Mouse (Mus musculus) embryo, embryonic 11 days (tissue): ENCODE measurements at regions not wholly inside any gene's neighbourhood (a gene's known extent, or its start where the extent isn't known, plus 50 kb on each side); places are given as distances from the start of the nearest gene placed in this dataset.

Experiments used
- DNase-seq: peaks from one replicate; pipeline ENCODE4 v3.0.0-alpha.2; 2015

GRCm38 (mm10) chr9:61092834-61093479 lies 279.2 kb upstream of the Tle3 start:
- no peak for DNase-seq

DNA sequence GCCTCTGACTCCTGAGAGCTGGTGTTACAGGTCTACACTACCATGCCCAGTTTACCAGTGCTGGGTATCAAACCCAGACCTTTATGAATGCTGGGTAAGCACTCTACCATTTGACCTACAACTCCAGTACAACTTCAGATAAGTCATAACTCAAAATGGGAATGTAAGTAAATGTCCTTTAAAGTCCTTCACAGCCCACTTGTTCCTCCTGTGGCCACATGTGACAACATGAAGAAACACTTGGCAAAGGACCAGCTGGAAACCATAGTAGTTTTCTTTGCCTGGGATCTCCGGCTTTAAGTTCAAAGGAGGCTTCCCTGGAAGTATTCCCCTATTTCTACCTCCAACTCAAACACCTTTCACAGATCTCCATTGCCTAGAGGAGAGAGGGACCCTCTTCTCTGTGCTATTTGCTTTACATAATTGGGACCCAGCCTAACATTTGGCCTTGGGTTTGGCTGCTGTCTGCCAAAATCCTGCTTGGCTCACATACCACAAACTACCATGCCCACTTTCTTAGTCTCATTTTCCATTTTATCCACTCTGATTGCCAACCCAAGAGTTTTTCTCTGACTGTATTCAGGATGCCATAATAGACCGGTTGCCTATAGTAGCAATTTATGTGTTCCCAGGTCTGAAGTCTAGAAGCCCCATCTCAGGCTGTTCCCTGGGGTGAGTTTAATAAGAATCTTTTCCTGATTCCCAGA lies 276.9 kb upstream of the Tle3 start:
- DNase-seq, result no peak

DNA sequence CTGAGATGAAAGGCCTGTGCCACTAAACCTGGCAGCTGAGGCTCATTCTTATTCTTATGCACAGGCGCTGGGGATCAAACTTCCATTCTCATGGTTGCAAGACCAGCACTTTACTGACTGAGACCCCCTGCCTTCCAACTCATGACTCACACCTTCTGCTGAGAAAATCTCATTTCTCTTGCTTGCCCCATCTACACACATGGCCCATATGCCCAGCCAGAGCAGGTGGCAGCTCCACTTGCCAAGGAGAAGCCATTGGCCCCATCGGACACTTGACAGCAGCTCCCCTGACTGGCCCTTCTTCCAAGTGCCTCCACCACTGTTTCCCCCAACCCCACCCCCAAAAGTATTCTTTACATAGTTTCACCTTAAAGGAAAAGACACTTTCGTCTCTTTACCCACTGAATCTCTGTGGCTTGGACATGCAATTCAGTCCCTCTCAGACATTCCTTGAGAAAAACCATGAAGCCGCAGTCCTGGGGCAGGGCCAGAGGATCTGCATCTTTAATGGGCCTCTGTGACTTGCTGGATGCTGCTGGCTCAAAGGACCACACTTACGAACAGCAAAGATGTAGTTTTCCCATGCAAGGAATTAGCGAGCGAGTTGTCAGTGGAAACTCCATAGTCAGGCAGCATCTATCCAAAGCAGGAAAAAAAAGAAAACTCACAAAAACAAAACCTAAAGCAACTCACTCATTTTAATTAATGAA lies 270.3 kb upstream of the Tle3 start:
- peak; percentile 45 for DNase-seq

- DNase-seq, result peak; percentile 73
These were observed 269.5 kb upstream of the Tle3 start for GRCm38 (mm10) chr9:61102451-61103358.

GRCm38 (mm10) chr9:61105550-61106280 lies 266.5 kb upstream of the Tle3 start:
- no peak for DNase-seq

DNA sequence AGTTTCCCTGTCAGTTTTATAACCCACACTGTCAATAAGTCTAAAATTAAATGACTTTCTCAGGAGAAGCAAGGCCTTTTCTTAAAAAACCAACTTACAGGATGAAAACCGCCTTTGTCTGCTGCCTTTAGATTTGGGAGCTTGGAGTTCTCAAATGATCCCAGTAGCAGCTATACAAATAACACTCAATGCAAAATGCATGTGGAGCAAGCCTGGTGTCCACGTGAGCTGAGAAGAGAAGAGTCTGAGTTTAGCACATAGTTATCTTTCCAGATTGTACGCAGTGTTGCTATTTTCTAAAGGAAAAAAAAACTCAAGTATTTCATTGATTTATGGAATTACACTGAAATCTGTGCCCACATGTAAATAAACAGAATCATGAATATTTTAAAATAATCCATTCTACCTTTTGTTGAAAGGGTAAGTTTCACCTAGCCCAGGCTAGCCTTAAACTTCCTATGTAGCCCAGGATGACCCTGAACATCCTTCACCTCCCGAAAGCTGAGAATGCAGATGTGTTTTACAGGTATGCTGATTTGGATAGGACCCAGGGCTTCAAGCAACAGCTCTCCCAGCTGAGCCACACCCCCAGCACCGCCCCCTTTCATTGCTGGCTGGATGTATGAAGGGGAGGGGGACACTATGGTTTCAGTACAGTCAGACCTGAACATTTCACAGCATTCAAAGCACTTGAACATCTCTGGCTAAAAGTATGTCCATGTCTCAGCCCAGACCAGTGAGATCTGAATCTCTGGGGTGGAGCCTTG lies 262.5 kb upstream of the Tle3 start:
- no peak for DNase-seq

DNA sequence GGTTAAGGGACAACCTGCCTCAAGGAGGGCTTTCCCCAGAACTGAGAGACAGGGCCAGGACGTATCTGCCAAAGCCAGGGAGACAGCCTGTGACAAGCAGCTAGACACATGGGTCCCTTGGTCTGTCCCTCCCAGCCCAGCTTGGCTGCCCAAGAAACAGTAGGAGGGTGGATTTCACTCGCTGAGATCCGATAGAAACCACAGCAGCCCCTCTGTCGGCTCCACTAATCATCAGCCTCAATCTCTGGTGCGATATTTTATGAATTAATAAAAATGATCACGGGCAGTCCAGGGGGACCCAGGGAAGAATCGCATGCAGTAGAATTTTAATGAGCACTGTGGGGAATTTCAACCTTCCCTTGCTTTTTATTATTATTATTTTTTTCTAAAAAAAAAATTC lies 261.0 kb upstream of the Tle3 start:
- no peak for DNase-seq

GRCm38 (mm10) chr9:61111733-61112415 lies 260.3 kb upstream of the Tle3 start:
- peak; percentile 83 for DNase-seq

DNA sequence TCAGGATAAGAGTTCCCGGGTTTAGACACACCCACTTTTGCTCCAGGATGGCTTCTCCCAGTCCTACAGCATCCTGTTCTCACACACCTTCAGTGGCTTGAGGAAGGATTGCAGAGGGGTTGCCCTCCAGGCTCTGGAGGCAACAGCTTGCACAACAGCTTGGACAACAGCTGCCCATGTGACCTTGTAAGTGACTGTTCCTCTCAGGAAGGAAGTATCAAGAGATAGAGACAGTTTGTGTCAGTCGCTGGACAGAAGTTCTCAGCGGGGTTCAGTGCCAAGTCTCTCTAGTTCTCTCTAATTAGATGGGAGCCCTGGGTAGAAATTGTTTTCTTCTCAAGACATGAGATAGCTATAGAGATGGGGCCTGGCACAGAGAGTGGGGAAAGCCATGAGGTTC lies 252.9 kb upstream of the Tle3 start:
- DNase-seq, result no peak

DNA sequence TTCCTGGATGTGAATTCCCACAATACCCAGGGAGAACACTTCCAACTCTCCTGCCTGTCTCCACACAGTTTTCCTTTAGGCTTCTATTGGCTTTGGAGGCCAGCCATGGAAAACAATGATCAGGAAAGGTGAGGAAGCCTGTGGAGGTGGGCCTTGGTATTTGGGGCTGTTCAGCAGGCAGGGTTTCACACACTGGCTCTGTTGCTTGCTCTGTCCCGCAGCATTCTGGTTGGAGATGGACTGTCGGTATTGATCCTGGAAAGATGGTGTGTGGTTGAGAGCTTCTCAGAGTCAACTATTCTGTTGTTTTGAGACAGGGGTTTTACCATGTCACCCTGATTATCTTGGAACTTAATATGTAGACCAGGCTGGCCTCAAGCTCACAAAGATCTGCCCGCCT lies 251.6 kb upstream of the Tle3 start:
- DNase-seq, result no peak

- no peak for DNase-seq
These were observed 251.2 kb upstream of the Tle3 start for GRCm38 (mm10) chr9:61120931-61121391.

GRCm38 (mm10) chr9:61123431-61123830 lies 248.7 kb upstream of the Tle3 start:
- no peak for DNase-seq

GRCm38 (mm10) chr9:61125769-61126168 lies 246.4 kb upstream of the Tle3 start:
- DNase-seq, result no peak

DNA sequence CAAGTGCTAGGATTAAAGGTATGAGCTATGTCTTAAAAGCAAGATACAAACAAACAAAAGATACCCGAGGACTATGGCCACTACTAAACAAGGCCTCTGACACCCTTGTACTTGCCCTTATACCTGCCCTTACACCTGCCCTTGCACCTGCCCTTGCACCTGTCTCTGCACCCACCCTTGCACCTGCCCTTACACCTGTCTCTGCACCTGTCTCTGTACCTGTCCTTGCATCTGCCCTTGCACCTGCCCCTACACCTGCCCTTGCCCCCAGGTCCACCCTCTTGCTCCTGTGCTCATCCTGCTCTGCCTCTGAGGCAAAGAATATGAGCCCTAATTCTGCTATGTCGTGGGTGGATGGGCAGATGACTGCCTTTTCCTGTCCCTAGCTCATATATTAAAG lies 244.1 kb upstream of the Tle3 start:
- no peak for DNase-seq

- DNase-seq, result no peak
These were observed 243.0 kb upstream of the Tle3 start for GRCm38 (mm10) chr9:61129186-61129585.

- no peak for DNase-seq
These were observed 241.3 kb upstream of the Tle3 start for GRCm38 (mm10) chr9:61130877-61131276.

DNA sequence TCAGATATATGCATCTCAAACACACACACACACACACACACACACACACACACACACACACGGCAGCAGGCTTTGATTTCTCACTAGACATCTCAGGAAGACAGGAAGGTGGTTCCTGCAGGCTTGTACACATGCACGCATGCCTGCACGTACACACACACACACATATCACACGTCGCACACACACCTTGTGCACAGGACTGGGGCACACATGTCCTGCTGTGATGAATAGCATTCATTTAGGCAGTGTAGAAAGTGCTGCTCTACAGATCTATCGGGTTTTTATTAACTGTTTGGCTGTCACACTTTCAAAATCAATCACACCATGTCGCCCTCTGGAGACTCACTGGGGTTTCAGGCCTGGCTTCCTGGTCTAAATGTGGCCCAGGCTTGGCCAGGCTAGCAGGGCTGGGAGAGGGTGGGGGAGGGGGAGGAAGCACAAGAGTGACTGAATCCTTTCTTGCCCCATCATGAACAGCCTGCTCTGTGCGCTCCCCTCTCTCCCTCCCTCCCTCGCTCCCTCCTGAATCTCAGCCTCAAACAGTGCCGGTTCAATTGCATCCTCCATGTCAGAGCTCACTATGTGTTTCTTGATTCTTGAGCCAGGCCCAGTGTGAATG lies 236.8 kb upstream of the Tle3 start:
- peak; percentile 80 for DNase-seq

DNA sequence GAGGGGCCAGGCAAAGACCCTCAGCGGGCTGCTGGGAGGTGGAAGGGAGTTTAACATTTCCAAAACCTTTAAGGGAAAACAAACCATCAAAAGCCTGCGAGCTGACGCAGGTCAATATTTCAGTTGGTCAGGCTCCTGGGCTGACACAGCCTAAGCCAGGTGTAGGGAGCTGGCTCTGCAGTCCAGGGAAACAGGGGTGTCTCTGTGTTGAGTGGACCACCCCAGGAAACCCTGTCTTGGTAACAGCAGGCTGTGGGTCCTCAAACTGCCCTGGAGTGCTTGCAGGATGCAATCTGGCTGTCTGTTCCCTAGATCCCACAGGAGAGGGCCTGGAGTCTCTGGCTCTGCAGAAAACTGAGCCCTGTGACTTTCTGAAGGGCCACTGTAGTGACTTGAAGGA lies 236.2 kb upstream of the Tle3 start:
- no peak for DNase-seq

DNA sequence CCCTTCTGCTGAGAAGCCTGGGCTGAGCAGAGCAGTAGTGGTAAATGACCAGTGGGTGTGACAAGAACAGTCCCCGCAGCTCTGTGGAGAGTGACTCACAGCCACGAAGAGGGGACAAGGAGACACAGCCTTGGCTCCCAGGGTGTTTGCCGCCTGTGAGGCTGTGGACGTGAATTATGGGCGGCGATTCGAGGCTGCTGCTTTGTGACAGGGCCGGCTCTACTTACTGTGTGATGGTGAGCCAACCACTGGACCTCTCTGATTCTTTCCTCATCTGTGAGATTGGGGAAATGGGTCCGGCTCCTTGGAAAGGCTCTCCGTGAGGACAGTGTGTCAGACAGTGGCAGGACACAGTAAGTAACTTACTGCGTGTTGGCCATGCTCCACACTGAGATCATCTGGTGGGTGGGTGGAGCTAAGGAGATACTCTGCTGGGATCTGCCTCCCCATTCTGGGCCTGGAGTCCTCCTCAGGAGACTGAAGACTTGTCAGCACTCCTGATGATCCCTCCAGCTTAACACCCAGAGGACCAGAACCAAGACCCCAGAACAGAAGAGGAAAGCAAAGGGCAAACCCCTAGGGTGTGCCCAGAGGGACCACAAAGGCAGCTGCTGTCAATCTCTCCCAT lies 233.3 kb upstream of the Tle3 start:
- DNase-seq, result no peak

GRCm38 (mm10) chr9:61143101-61143500 lies 229.1 kb upstream of the Tle3 start:
- no peak for DNase-seq
